Mouse (Mus musculus): Measurements from ENCODE around the gene Tjp2. TPM values are rescaled to one million over a fixed set of nuclear protein-coding genes. Genes with fewer than 3 reads are reported as not detected.

The Tjp2 gene
- polyA plus RNA-seq, 1 experiment = 22.1 TPM

DNA sequence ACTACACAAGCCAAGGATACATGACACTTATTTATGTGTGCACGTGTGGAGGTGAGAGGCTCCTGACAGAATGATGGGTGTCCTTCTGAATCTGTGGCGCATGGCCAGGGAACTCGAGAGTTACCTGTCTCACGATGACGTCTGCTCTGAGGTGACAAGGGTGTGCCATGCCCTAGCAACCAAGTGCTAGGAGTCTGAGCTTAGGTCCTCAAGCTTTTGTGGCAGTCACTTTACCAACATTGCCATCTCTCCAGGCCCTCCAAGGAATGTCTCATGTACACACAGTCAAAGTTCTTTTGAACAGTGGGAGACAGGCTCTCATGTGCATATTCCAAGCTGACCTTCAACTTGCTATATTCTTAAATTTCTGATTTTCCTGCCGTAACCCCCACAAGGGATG lies 33.1 kb upstream of the Tjp2 start:
- no peaks in the 10 kb centered on the region for H3K79me3 ChIP-seq (ENCODE audit: low read depth)
- no peak overlapping the region for H3ac ChIP-seq (ENCODE audit: control insufficient read depth, insufficient read length, low read depth)
- H3K79me2 ChIP-seq (ENCODE audit: control insufficient read depth, insufficient read depth) = no peaks in the 10 kb centered on the region
- H3K4me3 ChIP-seq (ENCODE audit: insufficient read depth, poor library complexity, severe bottlenecking) = no peak overlapping the region
- peaks cover 12% of the 10 kb centered on the region for H3K36me3 ChIP-seq (ENCODE audit: control insufficient read depth, insufficient read depth)
- H3K27me3 ChIP-seq (ENCODE audit: control insufficient read depth, insufficient read depth, insufficient read length) = no peaks in the 10 kb centered on the region
- TF ChIP-seq MYOD1 (IDR thresholded peaks at IDR 0.05; ENCODE audit: control insufficient read depth, insufficient read length, low read depth) = no peak
- no peak for TF ChIP-seq FOSL1 (IDR thresholded peaks at IDR 0.05; ENCODE audit: insufficient read depth, low read length, poor library complexity, severe bottlenecking)
- TF ChIP-seq CEBPB (IDR thresholded peaks at IDR 0.05; ENCODE audit: low read depth) = no peak
- no peak for TF ChIP-seq MAX (IDR thresholded peaks at IDR 0.05)
- TF ChIP-seq CTCF (IDR thresholded peaks at IDR 0.05; ENCODE audit: control insufficient read depth, insufficient read depth, insufficient read length) = no peak
- no peak for TF ChIP-seq MYOG (IDR thresholded peaks at IDR 0.05; ENCODE audit: control insufficient read depth, extremely low read depth, insufficient read length)

DNA sequence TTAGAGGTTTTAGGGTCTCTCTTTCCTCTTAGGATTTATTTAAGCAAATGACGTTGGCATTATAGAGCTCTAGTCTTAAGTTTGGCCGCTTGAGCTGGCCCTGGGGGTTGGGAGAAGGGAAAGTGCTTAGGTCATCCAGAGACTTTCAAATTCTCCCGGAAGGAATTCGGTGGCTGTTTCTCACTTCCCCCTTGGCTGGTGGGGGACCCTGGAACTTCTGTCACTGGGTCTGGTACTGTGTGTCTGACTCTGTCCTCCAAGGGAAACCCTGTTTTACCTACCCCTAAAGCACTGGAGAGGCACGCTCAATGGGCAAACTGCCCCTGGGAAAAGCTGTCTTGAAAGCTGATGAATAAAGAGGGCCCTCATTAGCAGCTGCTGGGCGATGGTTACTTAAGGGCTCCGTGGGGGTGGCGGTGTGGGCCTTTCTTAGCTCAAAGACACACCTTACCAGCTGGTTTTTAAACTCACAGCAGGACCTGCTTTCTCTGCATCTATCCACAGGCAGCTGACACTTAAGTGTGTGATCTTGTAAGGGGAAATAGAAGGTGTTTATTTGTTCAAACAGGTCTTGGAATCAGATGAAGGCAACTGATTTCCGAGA lies 28.9 kb upstream of the Tjp2 start:
- H3K79me3 ChIP-seq (ENCODE audit: low read depth) = no peaks in the 10 kb centered on the region
- no peak for TF ChIP-seq MYOD1 (IDR thresholded peaks at IDR 0.05; ENCODE audit: control insufficient read depth, insufficient read length, low read depth)
- TF ChIP-seq USF1 (IDR thresholded peaks at IDR 0.05; ENCODE audit: low read depth) = no peak
- TF ChIP-seq CTCF (IDR thresholded peaks at IDR 0.05; ENCODE audit: control insufficient read depth, insufficient read depth, insufficient read length) = no peak
- no peak for TF ChIP-seq MYOG (IDR thresholded peaks at IDR 0.05; ENCODE audit: control insufficient read depth, extremely low read depth, insufficient read length)
- TF ChIP-seq CEBPB (IDR thresholded peaks at IDR 0.05; ENCODE audit: low read depth) = no peak
- no peak for TF ChIP-seq MAX (IDR thresholded peaks at IDR 0.05)
- no peak for TF ChIP-seq FOSL1 (IDR thresholded peaks at IDR 0.05; ENCODE audit: insufficient read depth, low read length, poor library complexity, severe bottlenecking)
- no peaks in the 10 kb centered on the region for H3K36me3 ChIP-seq (ENCODE audit: control insufficient read depth, insufficient read depth)
- no peak overlapping the region for H3ac ChIP-seq (ENCODE audit: control insufficient read depth, insufficient read length, low read depth)
- H3K4me3 ChIP-seq (ENCODE audit: insufficient read depth, poor library complexity, severe bottlenecking) = no peak overlapping the region
- no peaks in the 10 kb centered on the region for H3K79me2 ChIP-seq (ENCODE audit: control insufficient read depth, insufficient read depth)
- no peaks in the 10 kb centered on the region for H3K27me3 ChIP-seq (ENCODE audit: control insufficient read depth, insufficient read depth, insufficient read length)

DNA sequence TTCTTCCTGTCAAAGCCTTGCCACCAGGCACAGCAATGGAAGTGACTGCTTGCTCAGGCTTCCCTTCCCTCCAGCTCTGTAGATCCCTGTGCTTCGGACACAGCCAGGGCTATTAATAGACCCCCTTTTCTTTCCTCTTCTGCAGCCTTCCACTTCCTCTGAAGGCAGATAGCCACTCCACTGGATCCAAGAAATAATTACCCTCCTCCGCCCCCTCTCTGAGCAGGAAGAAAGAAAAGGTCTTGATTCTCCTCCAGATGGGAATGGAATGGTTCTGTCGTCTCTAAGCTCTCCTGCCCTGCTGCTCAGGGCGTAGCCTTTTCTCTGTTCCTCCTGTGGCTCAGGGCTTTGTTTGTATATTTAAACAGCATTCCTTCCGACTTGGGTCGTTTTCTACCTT lies 27.0 kb upstream of the Tjp2 start:
- Histone ChIP-seq H3K27me3 (ENCODE audit: control insufficient read depth, insufficient read depth, insufficient read length) (no peaks in the 10 kb centered on the region), H3K36me3 (ENCODE audit: control insufficient read depth, insufficient read depth) (no peaks in the 10 kb centered on the region), H3ac (ENCODE audit: control insufficient read depth, insufficient read length, low read depth) (no peak overlapping the region), H3K79me3 (ENCODE audit: low read depth) (no peaks in the 10 kb centered on the region), H3K4me3 (ENCODE audit: insufficient read depth, poor library complexity, severe bottlenecking) (no peak overlapping the region), H3K79me2 (ENCODE audit: control insufficient read depth, insufficient read depth) (no peaks in the 10 kb centered on the region)
- TF ChIP-seq CEBPB (IDR thresholded peaks at IDR 0.05; ENCODE audit: low read depth) (no peak), MAX (IDR thresholded peaks at IDR 0.05) (no peak), MYOD1 (IDR thresholded peaks at IDR 0.05; ENCODE audit: control insufficient read depth, insufficient read length, low read depth) (no peak), FOSL1 (IDR thresholded peaks at IDR 0.05; ENCODE audit: insufficient read depth, low read length, poor library complexity, severe bottlenecking) (no peak), CTCF (IDR thresholded peaks at IDR 0.05; ENCODE audit: control insufficient read depth, insufficient read depth, insufficient read length) (no peak), MYOG (IDR thresholded peaks at IDR 0.05; ENCODE audit: control insufficient read depth, extremely low read depth, insufficient read length) (no peak), USF1 (IDR thresholded peaks at IDR 0.05; ENCODE audit: low read depth) (no peak)

DNA sequence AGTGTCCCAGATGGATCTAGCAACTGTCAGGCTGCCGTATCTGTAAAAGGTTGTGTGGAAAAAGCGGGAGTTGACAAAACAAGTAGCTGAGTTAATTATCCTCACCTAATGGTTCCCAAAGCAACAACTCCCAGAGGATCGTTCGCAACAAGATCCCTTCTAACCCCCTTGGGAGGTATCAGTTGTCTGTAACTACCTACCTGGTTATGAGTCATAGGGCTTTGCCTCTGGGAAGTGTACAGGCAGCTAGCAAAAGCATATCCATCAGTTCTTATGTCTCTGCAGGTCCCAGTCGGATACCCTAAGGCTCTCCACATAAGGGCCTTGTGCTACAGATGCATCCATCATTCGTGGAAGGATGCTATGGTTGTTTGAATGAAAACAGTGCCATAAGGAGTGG lies 18.5 kb upstream of the Tjp2 start:
- TF ChIP-seq FOSL1 (IDR thresholded peaks at IDR 0.05; ENCODE audit: insufficient read depth, low read length, poor library complexity, severe bottlenecking) = no peak
- TF ChIP-seq MYOG (IDR thresholded peaks at IDR 0.05; ENCODE audit: control insufficient read depth, extremely low read depth, insufficient read length) = no peak
- TF ChIP-seq USF1 (IDR thresholded peaks at IDR 0.05; ENCODE audit: low read depth) = no peak
- no peak for TF ChIP-seq CTCF (IDR thresholded peaks at IDR 0.05; ENCODE audit: control insufficient read depth, insufficient read depth, insufficient read length)
- H3K4me3 ChIP-seq (ENCODE audit: insufficient read depth, poor library complexity, severe bottlenecking) = no peak overlapping the region
- H3K36me3 ChIP-seq (ENCODE audit: control insufficient read depth, insufficient read depth) = no peaks in the 10 kb centered on the region
- H3K79me2 ChIP-seq (ENCODE audit: control insufficient read depth, insufficient read depth) = no peaks in the 10 kb centered on the region
- H3K79me3 ChIP-seq (ENCODE audit: low read depth) = no peaks in the 10 kb centered on the region
- no peak overlapping the region for H3ac ChIP-seq (ENCODE audit: control insufficient read depth, insufficient read length, low read depth)
- H3K27me3 ChIP-seq (ENCODE audit: control insufficient read depth, insufficient read depth, insufficient read length) = no peaks in the 10 kb centered on the region

DNA sequence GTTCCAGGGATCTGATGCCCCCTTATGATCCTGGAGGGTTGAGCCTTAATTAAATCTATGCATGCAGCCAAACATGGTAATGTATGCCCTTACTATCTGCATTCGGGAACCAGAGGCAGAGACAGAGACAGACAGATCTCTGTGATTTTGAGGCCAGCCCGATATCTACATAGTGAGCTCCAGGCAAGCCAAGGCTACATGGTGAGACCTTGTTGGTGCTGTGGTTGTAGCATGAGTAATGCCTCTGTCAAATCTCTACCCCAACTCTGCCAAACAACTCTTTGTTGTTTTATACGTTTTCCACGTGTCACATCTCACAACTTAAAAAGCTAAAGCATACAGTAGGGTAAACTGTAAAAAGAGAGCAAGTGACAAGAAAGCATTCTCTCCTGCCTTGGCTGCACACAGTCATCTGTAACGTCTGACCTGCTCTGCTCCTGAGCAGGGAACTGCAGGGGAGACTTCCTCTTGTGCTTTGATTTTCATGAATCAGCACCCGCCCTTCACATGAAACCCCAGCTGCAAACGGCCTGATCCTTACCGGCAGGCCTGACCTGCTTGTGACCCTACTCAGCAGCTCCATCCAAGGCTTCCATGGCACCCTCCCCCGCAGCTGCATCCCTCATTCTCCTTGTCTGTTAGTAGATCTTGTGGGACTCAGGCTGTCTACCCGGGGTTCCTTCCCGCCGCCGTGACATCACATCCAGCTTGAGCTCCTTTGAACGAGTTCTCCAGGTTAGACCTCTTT lies 17.1 kb upstream of the Tjp2 start:
- H3K27me3 ChIP-seq (ENCODE audit: control insufficient read depth, insufficient read depth, insufficient read length) = no peaks in the 10 kb centered on the region
- no peak overlapping the region for H3ac ChIP-seq (ENCODE audit: control insufficient read depth, insufficient read length, low read depth)
- no peaks in the 10 kb centered on the region for H3K36me3 ChIP-seq (ENCODE audit: control insufficient read depth, insufficient read depth)
- no peaks in the 10 kb centered on the region for H3K79me2 ChIP-seq (ENCODE audit: control insufficient read depth, insufficient read depth)
- no peak for TF ChIP-seq MYOG (IDR thresholded peaks at IDR 0.05; ENCODE audit: control insufficient read depth, extremely low read depth, insufficient read length)
- no peak for TF ChIP-seq USF1 (IDR thresholded peaks at IDR 0.05; ENCODE audit: low read depth)
- no peak for TF ChIP-seq MYOD1 (IDR thresholded peaks at IDR 0.05; ENCODE audit: control insufficient read depth, insufficient read length, low read depth)
- TF ChIP-seq CEBPB (IDR thresholded peaks at IDR 0.05; ENCODE audit: low read depth) = no peak
- no peak for TF ChIP-seq MAX (IDR thresholded peaks at IDR 0.05)
- H3K79me3 ChIP-seq (ENCODE audit: low read depth) = no peaks in the 10 kb centered on the region
- H3K4me3 ChIP-seq (ENCODE audit: insufficient read depth, poor library complexity, severe bottlenecking) = no peak overlapping the region
